Mouse (Mus musculus): Measurements from ENCODE around the gene Lims1.

Lims1 gene

DNA sequence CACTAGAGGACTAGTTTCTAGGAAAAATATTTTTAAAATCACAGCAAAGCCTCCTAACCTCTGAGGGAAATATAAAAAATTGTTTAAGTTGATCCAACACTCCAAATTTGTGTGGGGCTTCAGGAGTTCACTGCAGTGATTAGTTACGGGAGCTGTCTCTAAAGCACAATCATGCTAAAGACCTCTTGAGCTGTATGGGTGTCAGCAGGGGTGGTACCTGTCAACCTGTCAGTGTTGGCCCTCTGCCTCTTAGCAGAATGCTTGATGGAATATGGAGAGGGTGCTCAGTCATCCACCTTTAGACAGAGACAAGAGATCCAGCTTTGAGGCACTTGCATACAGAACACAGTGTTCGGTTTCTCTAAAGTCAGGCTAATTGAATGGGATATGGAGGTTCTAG lies 60.5 kb downstream of the Lims1 start:
- peak in 1 of 2 experiments; percentile 30 for DNase-seq (ENCODE audit: low spot score in 2 of 2)

DNA sequence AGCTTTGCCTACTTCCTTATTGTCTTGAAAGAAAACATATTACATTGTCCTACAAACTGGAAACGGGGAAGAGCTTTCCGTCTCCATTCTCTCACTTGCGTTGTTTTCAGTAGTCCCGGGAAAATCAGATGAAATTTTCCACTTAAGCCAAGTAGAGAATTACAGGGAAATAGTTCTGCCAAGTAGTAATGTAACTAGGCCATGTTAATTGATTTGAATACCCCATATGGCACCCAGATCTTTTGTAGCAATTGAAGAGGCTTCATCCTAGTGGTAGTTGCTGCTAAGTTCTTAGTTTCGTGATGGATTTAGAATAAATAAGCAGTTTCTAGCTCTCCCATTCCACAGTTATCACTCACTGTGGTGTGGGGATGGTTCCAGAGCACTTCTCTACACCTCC lies 62.4 kb downstream of the Lims1 start:
- DNase-seq (ENCODE audit: low spot score in 2 of 2) = no peak

DNA sequence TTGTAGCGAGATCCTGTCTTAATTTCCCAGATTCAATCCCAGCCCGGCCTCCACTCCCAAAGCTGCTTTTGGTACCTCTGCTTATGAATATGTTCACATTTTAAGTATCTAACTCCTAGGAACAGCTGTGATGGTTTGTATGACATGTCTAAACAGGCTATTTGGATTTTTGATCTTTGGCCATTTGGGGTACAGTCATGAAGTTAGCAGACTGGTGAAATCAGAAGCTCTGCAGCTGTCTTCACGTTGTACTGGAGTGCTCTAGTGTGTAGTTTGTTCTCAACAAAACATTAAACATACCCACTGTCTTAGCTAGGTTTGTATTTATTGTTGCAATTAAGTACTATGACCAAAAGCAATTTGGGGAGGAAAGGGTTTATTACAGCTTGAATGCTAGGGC lies 63.7 kb downstream of the Lims1 start:
- no peak for DNase-seq (ENCODE audit: low spot score in 2 of 2)

DNA sequence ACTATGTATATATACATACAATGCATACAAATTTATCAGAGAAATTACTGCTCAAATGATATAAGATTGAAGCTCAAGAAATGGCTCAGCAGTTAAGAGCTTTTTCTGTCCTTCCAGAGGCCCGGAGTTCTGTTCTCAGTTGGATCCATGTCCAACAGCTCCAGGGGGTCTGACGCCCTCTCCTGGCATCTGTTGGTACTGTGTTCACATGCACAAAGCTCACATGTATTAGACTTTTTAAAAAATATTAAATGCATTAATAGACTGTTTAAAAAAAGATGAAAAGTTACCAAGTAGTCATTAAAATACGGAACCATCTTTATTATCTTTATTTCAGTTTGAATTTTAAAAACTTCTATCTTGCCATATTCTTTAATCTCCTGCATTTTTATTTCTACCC lies 65.4 kb downstream of the Lims1 start:
- no peak for DNase-seq (ENCODE audit: low spot score in 2 of 2)

DNA sequence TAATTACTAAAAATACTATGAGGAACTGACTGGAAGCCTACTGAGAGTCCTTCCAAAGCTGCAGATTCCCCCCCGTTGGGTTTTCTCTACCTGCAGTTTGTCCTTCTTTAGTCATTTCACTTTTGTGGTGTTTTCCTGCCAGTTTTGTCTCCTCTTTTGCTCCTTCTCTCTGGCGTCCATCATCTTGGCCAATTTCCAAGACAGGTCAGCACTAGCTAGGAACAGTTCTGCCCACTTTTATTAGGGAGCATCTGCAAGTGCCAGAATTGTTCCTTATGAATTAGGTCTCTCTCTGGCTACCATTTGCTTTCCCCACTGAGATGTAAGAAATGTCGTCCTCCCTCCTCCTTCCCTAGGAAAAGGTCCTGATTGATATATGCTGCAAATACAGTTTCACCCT lies 65.9 kb downstream of the Lims1 start:
- DNase-seq (ENCODE audit: low spot score in 2 of 2) = no peak

DNA sequence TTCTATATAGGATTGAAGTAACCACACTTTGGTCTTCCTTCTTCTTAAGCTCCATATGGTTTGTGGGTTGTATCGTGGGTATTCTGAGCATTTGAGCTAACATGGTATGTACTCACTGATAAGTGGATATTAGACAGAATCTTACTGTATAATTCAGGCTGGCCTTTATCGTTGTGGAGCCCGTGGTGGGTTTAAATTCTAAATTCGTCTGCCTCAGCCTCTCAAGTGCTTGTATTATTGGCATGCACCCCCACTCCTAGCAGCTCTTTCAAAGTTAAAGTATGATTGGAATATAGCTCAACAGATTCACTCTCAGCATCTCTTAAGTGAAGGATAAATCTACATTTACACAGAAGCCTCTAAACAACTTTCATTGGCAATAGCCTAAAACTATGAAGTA lies 69.2 kb downstream of the Lims1 start:
- peak in 1 of 2 experiments; percentile 63 for DNase-seq (ENCODE audit: low spot score in 2 of 2)

DNA sequence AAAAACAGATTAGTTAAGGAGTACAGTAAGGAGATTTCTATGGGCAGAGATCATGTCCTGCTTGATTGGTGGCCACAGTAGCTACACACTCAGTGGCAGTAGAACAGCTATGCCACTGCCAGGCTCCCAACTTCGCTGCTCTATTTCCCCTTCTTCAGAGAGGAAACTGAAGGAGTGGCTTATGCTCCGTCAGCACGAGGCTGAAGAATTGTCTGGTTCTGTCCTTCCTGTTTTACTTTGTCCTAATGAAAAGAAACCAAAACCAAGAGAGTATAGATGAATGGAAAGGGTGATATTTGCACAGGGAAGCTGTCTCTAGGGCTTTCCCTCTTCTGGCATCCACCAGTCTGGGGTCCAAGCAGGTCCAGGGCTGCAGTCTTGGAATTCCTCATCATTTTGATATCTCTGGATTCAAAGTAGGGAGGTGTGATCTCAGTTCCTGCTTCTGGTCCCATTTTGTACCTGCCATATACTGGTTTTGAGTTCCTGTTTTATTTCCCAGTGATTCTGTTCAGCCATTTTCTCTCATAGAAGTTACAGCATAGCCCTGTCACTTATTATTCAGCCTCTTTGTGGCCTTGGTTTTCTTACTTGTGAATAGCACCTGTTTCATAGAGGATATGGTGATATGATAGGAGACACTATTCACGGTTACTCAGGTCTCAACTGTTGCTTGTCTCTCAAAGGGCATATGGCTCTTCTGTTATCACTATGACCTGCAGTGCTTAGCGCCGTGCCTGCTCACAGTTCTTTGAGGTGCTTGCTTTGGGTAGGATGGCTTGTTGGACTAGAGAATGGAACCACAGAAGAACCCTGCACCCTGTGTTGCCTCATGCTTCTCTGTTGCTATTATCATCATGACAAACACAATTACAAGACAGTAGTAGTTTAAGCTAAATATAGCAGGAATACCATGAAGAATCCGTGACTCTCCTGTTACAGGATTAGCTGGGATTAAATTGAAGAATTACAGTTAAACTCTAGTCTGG lies 70.1 kb downstream of the Lims1 start:
- DNase-seq (ENCODE audit: low spot score in 2 of 2) = no peak

DNA sequence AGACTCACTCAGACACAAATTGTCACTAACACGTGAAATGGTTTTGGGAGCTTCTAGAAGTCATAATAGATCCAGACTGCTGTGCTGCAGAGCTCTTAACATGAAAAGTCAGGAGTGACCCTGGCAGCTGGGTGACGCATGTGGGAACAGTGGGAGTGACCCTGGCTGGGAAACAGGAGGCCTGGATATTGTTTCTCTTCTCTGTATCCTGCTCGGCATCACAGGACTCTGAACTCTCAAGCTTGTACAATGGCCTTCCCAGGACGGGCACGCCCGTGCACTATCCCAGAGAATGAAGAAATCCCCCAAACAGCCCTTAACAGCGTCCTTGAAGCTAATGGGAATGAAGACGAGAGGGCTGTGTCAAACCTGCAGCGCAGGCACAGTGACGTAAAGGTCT lies 70.9 kb downstream of the Lims1 start:
- DNase-seq (ENCODE audit: low spot score in 2 of 2) = no peak

DNA sequence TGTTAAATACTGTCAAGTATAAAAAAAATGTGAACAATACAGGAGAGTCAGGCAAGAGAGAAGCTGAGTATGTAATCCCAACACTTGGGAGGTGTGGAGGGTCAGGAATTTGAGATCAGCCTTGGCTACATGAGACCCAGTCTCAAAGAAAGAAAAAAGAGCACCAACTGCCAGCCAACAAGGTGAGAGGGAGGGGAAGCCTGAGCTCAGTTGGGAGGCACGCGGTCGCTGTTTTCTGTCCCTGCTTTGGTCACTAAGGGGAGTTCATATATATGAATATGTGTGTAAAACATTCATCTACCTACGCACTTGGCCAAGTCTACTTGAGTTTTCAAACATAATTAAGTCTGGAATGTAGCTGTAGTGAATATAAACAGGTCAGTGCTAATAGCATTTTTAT lies 72.0 kb downstream of the Lims1 start:
- DNase-seq (ENCODE audit: low spot score in 2 of 2) = no peak

DNA sequence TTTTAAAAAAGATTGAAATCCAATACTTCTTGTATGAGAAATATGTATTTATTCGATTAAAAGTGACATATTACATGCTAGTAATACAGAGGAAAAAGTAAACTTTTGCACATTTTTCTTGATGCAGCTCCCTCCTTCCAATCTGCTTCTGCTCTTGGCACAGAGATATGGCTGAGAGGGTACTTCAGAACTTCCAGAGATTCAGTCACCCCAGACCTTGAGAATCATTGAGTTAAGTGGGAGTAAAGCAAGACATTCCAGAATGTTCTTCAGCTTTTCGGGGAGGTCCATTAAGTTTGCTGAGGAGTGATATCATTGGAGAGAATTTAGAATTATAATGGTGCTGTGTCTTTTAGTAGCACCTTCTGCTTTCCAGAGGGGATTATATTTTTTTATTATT lies 72.5 kb downstream of the Lims1 start:
- DNase-seq (ENCODE audit: low spot score in 2 of 2) = no peak

DNA sequence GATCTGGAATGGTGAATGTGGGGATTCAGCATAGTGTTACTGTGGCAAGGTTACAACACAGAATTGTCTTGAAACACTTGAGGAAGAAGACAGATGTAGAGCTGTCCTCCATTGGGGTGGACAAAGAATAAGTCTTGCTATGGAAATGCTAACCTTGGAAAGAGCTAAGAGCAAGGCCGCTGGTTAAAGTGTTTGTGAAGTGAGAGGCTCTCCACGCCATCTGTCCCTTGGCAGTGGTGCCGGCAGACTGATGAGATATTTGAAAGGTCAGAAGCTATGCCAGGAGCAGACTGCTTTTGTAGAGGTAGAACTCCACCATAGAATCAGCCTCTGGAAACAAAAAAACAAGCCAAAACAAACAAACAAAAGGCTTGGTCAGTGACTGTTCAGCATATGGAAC lies 73.3 kb downstream of the Lims1 start:
- no peak for DNase-seq (ENCODE audit: low spot score in 2 of 2)

DNA sequence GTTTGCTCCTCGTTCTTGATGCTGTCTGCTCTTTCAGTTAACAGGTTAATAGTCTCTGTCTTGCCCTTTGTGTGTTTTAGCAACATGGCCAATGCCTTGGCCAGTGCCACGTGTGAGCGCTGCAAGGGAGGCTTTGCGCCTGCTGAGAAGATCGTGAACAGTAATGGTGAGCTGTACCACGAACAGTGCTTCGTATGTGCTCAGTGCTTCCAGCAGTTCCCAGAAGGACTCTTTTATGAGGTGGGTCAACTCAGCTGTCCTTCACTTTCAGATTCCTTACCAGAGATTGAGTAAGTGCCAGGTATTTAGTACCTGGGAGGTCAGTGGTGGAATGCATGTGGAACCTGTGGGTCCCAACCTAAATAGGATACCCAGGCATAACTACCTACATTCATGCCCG lies 75.7 kb downstream of the Lims1 start:
- DNase-seq (ENCODE audit: low spot score in 2 of 2) = no peak

DNA sequence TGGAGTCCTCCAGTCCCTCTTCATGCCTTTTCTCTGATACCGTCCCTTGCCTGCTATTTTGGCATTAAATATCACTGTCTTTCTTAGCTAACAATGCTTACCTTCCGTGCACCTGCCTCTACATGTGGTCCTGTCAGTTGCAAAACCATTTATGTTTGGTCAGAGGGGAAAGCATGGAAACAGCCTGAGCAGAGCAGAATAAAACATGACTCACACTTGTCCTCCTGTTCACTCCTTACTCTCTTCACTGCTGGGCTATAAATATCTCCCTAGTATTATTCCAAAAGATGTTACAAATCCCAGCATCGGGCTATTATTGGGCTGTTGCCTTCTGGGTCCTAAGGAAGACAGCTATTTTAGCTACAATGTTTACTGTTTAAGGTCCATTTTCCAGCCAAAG lies 78.6 kb downstream of the Lims1 start:
- DNase-seq (ENCODE audit: low spot score in 2 of 2) = peak in 1 of 2 experiments; percentile 23

DNA sequence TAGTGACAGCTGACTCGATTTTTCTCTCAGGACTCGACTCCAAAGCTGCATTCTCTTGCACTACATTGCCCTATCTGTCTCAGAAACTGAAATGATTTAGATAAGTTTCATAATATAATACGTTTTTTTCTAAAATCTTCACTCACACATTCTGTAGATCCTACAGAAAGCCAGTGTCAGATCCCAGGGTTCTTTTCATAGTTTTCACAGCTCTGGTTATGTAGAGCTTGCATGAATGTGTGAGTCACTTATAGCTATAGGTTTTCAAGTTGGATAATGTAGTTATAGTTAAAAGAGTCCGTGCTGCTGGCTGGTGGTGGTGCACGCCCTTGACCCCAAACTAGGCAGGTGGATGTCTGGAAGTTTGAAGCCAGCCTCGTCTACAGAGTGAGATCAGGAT lies 81.4 kb downstream of the Lims1 start:
- DNase-seq (ENCODE audit: low spot score in 2 of 2) = no peak

DNA sequence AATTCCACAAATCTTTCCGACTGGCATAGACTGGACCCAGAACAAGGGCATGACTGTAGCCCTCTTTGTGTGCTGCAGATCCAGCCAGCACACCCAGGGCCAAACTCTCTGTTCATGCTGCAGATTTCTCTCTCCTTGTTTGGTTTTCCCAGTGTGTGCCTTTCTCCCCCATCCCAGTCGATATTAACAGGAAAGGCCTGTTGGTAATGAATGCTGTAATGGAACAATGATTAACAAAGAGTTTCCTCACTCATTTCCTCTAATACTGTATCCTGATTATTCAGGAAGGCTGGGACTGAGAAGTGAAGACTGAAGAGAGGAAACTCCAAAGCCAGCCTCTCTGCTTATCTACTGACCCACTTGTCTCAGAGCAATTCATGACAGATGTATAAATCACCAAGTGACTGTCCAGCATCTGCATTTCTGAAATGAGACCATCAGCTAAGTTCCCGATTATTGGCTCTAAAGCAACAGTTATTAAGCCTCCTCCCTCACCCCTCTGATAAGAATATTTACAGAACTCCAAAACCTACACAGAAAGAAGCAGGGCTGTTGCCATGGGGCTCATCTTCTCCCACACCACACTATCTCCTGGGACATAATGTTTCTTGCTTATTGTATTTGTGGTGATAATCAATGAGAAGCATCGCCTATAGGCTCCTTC lies 82.2 kb downstream of the Lims1 start:
- DNase-seq (ENCODE audit: low spot score in 2 of 2) = no peak

DNA sequence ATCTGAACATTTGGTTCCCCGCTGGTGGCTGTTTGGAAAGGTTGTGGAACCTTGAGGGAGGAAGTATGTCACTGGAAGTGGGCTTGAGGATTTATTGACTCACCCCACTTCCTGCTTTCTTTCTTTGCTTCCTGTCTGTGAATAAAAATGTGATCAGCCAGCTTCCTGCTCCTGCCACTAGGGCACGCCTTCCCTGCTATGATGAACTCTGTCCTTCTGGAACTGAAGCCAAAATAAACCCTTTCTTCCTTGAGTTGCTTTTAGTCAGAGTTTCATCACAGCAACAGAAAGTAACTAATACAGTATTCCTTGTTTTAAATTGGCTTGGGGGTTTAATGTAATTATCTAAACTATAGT lies 82.7 kb downstream of the Lims1 start:
- DNase-seq (ENCODE audit: low spot score in 2 of 2) = no peak

DNA sequence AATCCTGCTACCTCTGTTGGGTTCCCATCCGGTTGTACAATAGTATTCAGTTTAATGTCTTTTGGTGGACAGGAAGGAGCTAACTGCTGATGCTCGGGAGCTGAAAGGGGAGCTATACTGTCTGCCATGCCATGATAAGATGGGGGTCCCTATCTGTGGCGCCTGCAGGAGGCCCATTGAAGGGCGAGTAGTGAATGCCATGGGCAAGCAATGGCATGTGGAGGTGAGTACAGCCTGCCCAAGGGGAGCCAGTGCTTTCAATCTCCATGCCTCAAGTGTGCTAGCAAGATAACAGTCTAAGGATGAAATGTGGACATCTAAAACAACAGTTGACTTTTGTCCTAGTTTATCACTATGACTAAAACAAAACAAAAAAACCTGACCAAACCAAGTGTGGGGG lies 89.1 kb downstream of the Lims1 start:
- no peak for DNase-seq (ENCODE audit: low spot score in 2 of 2)

DNA sequence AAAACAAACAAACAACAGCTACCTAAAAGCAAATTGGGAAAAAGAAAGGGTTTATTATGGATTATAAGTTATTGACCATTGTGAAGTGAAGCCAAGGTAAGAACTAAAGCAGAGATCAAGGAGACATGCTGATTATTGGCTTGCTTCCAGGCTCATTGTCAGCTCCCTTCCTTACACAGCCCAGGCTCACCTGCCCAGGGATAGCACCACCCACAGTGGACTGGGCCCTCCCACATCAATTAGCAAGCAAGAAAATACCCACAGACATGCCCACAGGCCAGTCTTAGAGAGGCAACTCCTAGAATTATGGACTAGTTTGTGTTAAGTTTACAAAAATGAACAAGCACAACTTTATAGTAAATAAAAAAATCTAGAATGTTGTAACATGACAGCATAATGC lies 89.6 kb downstream of the Lims1 start:
- no peak for DNase-seq (ENCODE audit: low spot score in 2 of 2)

DNA sequence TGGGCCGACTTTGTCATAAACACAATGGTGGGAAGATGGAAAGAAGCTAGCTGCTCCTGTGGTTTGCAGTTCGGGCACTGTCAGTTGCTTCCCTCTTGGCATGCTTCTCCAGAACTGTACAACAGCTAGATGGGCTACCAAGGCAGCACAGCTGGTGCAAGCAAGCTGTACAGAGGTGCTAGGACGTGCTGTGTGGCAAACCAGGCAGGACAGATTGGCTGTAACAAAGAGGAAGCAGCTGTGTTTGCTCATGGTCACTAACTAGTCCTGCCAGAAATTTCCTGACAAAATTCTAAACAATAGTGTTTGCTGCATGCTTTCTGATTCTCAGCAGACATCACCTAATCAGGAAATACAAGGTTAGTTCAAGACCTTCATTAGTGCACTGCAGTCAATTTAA lies 93.4 kb downstream of the Lims1 start:
- no peak for DNase-seq (ENCODE audit: low spot score in 2 of 2)

DNA sequence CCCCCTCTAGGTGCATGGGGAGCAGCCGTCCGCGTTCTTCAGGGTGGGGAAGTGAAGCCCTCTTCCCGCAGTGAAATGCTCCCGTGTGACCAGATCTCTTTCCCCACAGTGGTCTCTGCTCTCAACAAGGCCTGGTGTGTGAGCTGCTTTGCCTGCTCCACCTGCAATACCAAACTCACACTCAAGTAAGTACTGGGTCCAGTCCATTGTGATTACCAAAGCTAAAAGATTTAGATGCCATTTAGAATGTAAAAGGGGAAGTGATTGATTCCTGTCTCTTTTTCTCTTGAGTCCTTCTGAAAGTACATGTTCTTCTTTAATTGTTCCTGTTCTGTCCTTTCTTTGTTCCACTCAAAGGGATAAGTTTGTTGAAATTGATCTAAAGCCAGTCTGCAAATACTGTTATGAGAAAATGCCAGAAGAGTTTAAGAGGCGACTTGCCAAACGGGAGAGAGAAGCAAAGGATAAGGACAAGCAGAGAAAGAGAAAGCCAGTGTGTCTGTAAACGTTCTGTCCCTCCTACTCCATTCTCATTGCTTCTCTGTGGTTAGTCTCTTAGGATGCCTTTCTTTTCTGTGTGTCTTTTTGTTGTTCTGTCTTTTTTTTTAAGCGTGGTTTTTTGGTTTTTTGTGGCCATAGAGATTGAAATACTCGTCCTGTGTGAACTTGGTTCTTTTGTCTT lies 95.2 kb downstream of the Lims1 start:
- no peak for DNase-seq (ENCODE audit: low spot score in 2 of 2)

DNA sequence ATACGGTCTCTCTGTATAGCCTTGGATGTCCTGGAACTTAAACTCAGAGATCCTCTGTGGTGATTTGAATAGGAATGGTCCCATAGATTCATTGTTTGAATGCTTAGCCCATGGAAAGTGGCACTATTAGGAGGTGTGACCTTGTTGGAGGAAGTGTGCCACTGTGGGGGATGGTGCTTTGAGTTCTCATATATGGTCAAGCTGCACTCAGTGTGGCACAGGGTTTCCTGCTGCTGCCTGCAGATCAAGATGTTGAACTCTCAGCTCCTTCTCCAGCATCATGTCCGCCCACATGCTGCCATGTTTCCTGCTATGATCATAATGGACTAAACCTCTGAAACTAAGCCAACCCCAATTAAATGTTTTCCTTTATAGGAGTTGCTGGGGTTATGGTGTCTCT lies 104.7 kb downstream of the Lims1 start:
- DNase-seq (ENCODE audit: low spot score in 2 of 2) = no peak

DNA sequence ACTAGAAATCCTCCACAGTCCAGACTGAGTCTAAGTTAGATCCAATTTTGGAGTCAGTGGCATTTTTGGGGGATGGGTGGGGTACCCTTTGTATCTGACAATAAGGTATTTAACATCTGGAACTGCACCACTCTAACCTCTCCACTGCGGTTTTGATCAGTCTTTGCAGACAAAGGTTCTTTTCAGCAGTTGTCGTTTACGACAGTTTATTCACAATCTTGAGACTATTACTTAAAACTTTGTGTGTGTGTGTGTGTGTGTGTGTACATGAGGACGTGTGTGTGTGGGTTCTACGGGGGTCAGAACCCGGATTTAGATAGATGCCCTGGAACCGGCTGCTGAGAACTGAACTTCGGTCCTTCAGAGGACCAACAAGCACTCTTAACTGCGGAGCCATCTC lies 122.6 kb downstream of the Lims1 start:
- peak; percentile 6 for DNase-seq (ENCODE audit: low spot score in 2 of 2)
